Mouse (Mus musculus): Measurements from ENCODE around the gene Zfp992. TPM values are rescaled to one million over a fixed set of nuclear protein-coding genes. Genes with fewer than 3 reads are reported as not detected.
"Not testable (repeated sequence)": the region's sequence is repeated elsewhere in the genome, so short reads cannot be mapped to it uniquely, and the experiment has no call there.

Zfp992 gene
- total RNA-seq, 2 experiments from 2014 or later: 0.43 to 0.64 TPM

GRCm38 (mm10) chr4:146456061-146456726 lies 7.4 kb downstream of the Zfp992 start:
- H3K27ac ChIP-seq: no peak overlapping the region
- intact Hi-C loops (cut with DNase I): no loop called here
- TF ChIP-seq CTCF (IDR thresholded peaks at IDR 0.05): no peak
- no peak overlapping the region for H3K4me3 ChIP-seq
- DNase-seq: no peak

DNA sequence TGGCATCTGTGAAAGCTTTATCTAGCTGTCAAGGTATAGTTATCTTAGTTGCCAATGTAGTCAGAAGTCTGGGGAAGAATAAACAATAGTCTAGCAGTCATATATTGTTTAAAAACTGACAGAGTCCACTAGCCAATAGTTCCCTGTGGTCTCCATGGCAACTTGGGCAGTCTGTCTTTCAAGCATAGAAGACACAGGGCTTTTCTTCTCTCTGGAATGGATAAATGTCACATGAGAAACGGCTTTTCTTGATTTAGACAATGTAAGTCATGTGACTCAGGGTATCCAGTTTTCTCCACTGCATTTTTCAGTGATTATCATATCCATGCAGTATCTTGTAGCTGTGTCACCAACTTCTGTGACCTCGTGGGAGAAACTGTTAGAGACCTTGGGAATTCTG lies 8.3 kb downstream of the Zfp992 start:
- Histone ChIP-seq H3K4me3 (no peak overlapping the region), H3K27ac (no peak overlapping the region)
- TF ChIP-seq CTCF (IDR thresholded peaks at IDR 0.05): no peak
- intact Hi-C loops (cut with DNase I): no loop called here
- no peak for DNase-seq

DNA sequence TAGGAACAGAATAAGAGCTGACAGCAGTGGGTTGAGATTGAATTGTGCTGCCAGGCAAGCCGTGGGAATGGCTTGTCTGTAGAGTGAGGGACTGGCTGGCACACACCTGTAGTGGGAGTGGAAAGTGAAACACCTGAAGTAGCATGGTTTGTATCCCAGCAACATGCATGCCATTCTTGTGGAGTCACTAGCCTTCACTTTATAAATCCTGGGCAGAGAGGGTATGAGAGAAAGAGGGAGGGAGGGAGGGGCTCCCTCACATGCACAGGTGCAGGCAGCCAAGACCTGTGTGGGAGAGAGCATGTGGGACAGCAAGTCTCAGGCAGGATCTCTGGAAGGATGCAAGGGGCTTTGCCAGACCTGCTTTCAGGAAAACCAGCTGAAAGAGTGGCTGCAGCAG lies 8.9 kb downstream of the Zfp992 start:
- TF ChIP-seq CTCF (IDR thresholded peaks at IDR 0.05): no peak
- intact Hi-C loops (cut with DNase I): no loop called here
- DNase-seq: no peak
- no peak overlapping the region for H3K27ac ChIP-seq
- no peak overlapping the region for H3K4me3 ChIP-seq

DNA sequence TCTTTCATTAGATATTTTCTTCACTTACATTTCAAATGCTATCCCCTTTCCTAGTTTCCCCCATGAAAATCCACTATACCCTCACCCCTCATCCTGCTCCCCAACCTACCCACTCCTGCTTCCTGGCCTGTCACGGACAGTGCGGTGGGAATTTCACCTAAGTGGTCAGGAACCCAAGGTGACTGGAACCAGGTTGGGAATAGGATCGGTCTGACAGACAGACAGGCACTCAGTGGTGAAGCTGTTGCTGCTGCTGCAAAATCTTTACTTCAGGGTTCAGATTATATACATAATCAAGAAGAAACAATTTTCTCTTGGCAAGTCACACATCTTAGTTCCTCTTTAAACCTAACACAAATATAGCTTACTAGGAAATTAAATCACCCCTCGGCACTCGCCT lies 11.0 kb downstream of the Zfp992 start:
- DNase-seq; H3K27ac ChIP-seq; H3K4me3 ChIP-seq; intact Hi-C loops (cut with DNase I): not testable (repeated sequence)

GRCm38 (mm10) chr4:146460685-146461084 lies 11.9 kb downstream of the Zfp992 start:
- H3K27ac ChIP-seq; intact Hi-C loops (cut with DNase I); DNase-seq; H3K4me3 ChIP-seq: not testable (repeated sequence)

DNA sequence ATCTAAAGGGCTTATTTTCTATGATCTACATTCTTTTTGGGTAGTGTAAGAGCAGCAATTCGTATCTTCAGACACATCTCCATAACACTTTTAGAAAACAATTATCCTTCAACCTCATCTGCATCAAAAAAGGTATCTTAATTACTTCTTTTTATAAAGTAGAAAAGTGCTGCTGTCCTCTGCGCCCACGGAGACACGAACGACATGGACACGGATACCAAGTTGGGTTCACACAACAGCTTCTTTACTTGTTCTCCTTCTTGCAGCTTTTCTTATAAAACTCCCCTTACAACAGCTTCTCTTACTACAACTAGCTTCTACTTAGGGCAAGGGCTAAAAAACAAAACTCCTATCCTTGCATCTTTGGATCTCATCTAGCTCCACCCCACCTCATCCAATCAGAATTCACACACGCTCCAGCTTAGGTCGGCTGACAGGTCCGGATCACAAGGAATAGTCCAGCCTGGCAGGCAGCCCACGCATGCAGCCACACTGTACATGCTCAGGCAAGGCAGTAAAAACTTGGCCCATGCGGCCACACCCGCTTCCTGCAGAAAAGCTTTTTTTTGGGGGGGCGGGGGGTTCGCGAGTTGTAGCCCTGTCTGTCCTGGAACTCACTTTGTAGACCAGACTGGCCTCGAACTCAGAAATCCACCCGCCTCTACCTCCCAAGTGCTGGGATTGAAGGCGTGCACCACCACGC lies 15.0 kb downstream of the Zfp992 start:
- H3K4me3 ChIP-seq; intact Hi-C loops (cut with DNase I); H3K27ac ChIP-seq; DNase-seq: not testable (repeated sequence)

DNA sequence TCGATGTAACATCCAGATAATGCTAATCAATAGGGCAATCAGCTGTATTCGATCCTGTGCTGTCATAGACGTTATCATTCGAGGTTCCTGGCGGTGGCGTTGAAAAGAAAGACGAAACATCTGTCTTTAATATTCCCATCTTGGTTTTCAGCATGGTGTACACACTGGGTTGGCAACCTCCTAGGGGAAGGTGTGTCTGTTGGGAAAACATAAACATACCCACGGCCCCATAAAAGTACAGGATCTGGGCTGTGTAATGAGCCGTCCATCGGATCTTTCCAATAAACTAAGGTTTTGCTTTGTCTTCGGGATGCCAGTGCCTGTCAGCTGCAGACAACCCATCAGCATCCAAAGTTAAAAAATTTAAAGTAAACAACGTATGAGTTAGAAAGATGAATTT lies 21.2 kb downstream of the Zfp992 start:
- intact Hi-C loops (cut with DNase I); DNase-seq; H3K4me3 ChIP-seq; H3K27ac ChIP-seq: not testable (repeated sequence)

DNA sequence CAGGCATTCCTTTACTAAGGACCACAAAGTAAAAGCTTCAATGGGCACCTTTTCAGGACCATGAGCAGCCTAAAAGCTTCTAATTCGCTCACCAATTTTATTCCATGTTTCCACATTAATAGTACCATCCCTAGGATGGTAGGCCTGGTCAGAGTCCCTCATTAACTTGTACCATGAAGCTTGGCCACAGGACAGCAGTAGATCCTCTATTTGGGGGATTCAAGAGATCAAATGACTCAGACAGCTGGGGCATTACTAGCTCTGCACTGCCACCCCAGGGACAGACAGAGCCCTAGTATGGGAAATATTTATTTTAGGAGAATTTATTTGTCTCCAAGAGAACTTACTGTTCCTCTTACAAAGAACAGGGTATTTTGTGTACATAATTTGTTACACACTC lies 25.4 kb downstream of the Zfp992 start:
- DNase-seq; intact Hi-C loops (cut with DNase I); H3K27ac ChIP-seq: not testable (repeated sequence)

GRCm38 (mm10) chr4:146474716-146475676 lies 26.2 kb downstream of the Zfp992 start:
- H3K4me3 ChIP-seq; intact Hi-C loops (cut with DNase I); H3K27ac ChIP-seq; DNase-seq: not testable (repeated sequence)

More for the DNA sequence above, 25.4 kb downstream of the Zfp992 start:
- H3K4me3 ChIP-seq: not testable (repeated sequence)

DNA sequence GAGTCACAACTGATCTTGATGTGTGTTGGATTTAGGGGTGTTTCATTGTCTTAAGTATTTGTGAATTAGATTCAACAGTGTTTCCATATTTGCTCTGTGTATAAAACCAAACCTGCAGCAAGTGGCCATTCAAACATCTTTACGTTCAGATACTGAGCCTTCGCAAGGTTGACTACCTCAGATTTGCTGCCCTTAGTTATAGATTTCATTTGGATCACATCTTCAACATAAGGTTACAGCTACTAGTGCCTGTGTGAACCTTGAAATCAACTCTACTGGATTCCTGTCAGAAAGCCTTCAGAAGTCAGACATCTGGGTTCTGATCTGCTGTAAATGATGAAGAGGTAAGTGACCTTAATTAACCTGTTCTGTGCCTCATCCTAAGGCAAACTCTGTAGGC lies 27.4 kb downstream of the Zfp992 start:
- intact Hi-C loops (cut with DNase I); H3K4me3 ChIP-seq; H3K27ac ChIP-seq; DNase-seq: not testable (repeated sequence)

GRCm38 (mm10) chr4:146476959-146477358 lies 28.1 kb downstream of the Zfp992 start:
- intact Hi-C loops (cut with DNase I); H3K4me3 ChIP-seq; H3K27ac ChIP-seq; DNase-seq: not testable (repeated sequence)

DNA sequence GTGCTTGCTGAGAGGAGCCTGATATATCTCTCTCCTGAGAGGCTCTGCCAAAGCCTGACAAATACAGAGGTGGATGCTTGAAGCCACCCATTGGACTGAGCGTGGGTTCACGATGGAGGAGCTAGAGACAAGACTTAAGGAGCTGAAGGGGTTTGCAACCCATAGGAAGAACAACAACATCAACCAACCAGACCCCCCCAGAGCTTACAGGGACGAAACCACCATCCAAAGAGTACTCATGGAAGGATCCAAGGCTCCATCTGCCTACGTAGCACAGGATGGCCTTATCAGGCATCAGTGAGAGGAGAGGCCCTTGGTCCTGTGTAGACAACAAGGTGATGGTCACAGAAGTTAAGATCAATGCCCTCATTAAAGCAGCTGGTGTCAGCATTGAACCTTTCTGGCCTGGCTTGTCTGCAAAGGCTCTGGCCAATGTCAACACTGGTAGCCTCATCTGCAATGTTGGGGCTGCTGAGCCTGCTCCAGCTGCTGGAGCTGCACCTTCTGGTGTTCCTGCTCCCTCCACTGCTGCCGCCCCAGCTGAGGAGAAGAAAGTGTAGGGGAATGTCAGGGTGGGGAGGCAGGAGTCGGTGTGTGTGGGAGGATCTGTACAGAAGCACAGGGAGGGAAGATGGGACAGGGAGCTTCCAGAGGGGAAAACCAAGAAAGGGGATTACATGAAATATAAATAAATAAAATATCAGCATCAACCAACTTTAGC lies 31.7 kb downstream of the Zfp992 start:
- H3K27ac ChIP-seq; H3K4me3 ChIP-seq; intact Hi-C loops (cut with DNase I); DNase-seq: not testable (repeated sequence)

- H3K27ac ChIP-seq; DNase-seq; intact Hi-C loops (cut with DNase I); H3K4me3 ChIP-seq: not testable (repeated sequence)
Measured at GRCm38 (mm10) chr4:146482546-146482945, 33.7 kb downstream of the Zfp992 start.

Data from gastrocnemius, adult 2 months (tissue).